Mouse (Mus musculus) right cerebral cortex, postnatal 25 days (tissue): ENCODE data around the gene Dvl2.
A peak's percentile ranks its signal among the peaks of the same experiment; 100 is the strongest.

ENCODE experiments used
- DNase-seq: peaks from one replicate; pipeline ENCODE4 v3.0.0; 2022

Gene Dvl2

DNA sequence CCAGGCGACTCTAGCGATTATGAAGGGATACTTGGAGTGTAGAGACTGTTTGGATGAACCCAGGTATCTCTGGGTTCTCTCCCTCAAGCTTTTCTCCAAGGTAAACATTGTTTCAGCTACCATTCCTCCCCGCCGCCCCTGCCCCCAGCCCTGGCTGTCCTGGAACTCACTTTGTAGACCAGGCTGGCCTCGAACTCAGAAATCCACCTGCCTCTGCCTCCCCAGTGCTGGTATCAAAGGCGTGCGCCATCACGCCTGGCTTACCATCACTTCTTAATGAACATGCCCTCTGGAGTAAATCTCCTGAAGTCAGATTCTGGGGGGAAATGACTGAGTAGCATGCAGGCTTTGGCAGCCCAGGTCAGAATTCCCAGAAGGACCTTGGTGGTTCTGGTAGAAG is 18.2 kb upstream of the Dvl2 start, which contains the start of gene Elp5:
Elp5 (minus strand) TSS at position 293 of the 400 bp plus-strand sequence.
- DNase-seq = no peak

DNA sequence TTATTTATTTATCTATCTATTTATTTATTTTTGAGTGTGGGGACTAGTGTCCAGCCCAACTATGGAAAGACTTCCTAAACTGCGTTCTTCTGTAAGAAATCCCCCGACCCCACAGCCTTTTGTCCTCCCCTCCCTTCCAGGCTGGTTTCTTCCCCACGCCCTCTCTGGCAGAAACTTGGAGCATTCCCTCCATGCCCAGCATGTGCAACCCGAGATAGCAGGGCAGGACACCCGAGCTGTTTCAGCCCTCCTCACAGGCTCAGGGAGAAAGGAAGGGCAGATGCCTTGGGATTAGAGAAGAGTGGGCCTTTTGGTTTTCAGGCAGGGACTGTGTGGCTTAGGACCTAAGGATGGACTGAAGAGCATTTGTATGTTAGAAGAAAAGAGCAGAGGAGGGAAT is 17.5 kb upstream of the Dvl2 start:
- DNase-seq = no peak

DNA sequence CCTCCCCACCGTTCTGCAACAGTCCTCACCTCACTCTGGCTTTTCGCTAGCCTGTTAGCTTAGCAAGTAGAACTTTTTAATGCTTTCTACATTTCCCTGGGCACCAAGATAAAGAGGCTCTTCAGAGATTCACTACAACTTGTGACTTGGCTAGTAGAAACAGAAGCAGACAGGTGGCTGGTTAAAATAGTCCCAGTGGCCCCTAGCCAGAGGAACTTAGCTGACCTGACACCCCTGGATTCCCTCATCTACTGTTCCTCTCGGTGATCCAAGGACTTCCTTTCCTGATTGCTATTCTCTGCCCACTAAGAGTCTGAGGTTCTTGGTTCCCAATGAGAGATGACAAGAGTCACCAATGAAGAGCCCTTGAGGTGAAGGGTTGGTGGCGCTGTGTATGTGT is 17.0 kb upstream of the Dvl2 start:
- DNase-seq = no peak

DNA sequence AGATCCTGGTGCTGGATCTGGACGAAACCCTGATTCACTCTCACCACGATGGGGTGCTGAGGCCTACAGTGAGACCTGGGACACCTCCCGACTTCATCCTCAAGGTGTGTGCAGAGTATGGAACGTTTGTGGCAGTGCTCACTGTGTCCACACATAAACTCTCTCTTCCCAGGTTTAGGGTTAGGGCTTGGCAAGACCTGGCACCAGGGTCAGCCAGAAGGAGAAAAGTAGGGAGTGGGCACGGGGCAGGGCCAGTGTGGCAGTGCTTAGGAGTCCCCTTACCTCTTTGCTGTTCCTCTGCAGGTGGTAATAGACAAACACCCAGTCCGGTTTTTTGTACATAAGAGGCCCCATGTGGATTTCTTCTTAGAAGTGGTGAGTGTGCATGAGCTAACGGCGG is 16.0 kb upstream of the Dvl2 start:
- no peak for DNase-seq

DNA sequence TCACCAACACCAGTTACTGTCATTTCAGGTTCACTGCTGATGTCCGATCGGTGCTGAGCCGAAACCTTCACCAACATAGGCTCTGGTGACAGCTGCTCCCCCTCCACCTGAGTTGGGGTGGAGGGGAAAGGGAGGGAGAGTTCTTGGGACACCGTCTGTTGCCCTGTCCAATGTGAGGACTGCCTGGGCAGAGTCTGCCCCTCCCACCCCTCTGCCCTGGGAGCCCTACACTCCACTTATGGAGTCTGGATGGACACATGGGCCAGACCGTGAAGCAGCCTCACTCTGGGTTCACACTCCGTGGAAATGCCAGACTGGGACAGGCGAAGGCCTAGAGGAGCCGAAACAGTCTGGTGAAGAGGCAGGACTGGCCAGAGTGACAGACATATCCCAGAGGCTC is 10.4 kb upstream of the Dvl2 start:
- DNase-seq = no peak

DNA sequence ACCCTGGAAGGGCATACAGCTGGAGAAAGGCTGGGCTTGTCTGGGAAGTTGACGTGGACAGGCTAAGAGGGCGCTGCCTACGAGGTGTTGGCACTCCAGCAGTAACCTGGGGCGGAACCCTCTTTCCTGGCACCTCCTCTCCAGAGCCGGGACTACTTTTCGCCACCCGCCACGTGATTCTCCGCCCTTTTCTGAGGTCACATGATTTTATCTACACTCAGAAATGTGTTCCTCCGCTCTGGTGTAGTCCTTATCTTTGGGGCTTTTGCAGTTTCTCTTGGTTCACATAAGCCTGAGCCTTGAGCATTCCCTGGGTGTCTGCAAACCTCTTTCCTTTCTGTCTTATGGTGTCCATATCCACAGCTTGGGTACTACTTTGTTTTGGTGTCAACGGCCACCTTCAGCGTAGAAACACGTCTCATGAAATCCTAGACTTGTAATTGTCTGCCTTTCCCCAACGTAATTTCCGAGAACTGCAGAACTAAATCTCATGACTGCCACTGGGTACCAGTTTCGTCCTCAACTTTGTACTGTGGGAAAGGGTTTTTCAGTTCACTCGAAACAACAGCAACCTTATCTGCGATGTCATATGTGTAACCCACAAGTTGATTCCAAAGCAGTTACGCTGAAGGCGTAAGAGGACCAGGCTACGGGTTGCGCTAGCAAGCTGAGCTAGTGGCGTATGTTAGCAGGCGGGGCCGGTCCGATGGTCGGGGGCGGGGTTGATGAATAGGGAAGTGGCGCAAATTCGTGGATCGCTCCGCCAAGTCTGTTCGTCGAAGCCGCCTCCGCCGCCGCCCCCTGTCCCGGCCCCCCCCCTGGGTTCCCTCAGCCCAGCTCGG is 9.3 kb upstream of the Dvl2 start, which contains the start of gene Gabarap:
Gabarap (plus strand) TSS at position 294 of the 842 bp plus-strand sequence.
- DNase-seq = peak; percentile 95

DNA sequence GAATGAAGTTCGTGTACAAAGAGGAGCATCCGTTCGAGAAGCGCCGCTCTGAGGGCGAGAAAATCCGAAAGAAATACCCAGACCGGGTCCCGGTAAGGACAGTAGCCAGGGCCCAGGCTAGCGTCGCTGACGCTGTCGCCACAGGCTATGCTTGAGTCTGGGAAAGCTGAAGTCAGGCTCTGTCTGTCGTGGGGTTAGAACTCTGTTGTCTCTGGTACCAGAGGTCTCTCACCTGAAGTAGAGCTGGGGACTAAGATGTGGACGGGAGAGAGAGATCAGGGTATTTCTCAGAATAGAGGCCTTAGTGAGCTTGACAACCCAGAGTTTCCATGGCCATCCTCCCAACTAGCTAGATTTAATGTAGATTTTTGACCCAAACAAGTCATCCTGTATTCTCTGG is 8.7 kb upstream of the Dvl2 start:
- no peak for DNase-seq

DNA sequence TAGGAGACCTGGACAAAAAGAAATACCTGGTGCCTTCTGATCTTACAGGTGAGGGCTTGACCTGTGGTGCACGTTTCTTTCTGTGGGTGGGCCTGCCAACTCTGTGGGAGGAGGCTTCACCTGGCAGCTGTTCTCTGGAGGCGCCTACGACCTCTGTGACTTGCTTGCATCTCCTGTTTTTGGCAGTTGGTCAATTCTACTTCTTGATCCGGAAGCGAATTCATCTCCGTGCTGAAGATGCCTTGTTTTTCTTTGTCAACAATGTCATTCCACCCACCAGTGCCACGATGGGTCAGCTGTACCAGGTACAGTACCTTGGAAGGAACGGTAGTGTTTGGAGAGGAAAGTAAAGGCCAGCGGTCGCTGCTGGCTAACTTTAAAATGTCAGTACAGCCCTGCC is 8.0 kb upstream of the Dvl2 start:
- no peak for DNase-seq

DNA sequence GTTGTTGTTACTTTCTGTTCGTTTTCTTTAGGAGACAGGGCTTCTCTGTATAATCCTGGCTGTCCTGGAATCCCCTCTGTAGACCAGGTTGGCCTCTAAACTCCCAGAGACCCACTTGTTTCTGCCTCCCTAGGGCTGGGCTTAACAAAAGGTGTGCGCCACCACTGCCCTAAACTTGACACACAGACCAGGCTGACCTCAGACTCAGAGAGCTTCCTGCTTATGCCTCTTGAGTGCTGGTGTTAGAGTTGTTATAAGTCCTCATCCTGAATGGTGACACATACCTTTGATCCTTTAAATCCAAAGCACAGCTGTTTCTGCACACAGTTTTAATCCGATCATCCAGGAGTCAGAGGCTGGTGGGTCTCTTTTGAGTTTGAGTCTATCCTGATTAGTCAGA is 7.5 kb upstream of the Dvl2 start:
- no peak for DNase-seq

DNA sequence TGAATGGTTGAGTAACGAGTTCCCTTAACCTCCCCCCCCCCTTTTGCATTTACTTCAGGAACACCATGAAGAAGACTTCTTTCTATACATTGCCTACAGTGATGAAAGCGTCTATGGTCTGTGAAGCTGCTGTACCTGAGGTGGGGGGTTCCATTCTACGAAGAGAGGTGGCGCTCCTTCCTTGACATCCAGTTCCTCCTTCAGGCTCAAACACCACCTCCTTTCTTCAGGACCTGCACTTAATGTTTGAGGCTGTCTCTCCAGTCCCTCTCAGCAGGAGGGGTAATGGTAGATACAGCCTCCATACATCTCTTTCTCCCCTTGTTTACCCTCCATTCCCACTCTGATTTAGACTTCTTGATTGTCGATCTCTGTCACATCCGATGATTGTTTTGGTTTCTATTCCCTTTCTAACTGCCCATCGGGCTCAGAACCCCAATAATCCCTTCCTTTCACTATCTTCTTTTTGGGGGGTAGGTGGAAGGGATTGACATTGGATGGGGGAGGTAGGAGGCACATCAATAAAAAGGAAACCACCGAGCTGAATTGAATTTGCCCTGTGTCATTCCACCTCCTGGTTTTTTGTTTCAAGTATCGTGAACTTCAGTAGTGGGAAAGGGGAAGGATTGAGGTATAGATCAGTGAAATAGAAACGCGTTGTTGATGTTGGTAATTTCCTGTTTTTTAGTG is 5.8 kb upstream of the Dvl2 start:
- DNase-seq = no peak

DNA sequence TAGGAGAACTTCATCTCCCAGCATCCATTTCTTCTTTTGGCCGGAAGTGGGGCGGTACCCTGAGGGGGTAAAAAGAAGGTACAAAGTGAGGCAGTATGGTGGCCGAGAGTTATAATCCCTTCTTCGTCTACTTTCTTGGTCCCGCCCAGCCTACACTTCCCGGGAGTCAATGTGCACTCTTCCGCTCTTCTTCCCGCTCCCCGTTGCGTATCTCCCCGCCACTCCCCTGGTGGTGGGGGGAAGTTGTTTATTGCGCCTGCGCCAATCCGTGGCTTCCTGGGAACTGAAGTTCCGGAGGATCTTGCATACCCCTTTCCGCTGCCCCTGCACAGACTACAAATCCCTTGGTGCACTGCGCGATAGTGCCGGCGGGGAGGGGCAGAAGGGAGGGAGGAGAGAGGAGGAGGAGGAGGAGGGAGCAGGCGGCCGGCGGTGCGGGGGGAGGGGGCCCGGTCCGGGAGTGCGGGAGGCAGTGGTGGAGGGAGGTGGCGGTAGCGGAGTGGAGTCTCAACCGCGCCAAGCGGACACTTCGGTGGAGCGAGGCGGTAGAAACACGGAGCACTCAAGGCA is 4.9 kb upstream of the Dvl2 start, which contains the start of gene Phf23:
Phf23 (plus strand) TSS at position 387 of the 570 bp plus-strand sequence.
- peak; percentile 97 for DNase-seq

DNA sequence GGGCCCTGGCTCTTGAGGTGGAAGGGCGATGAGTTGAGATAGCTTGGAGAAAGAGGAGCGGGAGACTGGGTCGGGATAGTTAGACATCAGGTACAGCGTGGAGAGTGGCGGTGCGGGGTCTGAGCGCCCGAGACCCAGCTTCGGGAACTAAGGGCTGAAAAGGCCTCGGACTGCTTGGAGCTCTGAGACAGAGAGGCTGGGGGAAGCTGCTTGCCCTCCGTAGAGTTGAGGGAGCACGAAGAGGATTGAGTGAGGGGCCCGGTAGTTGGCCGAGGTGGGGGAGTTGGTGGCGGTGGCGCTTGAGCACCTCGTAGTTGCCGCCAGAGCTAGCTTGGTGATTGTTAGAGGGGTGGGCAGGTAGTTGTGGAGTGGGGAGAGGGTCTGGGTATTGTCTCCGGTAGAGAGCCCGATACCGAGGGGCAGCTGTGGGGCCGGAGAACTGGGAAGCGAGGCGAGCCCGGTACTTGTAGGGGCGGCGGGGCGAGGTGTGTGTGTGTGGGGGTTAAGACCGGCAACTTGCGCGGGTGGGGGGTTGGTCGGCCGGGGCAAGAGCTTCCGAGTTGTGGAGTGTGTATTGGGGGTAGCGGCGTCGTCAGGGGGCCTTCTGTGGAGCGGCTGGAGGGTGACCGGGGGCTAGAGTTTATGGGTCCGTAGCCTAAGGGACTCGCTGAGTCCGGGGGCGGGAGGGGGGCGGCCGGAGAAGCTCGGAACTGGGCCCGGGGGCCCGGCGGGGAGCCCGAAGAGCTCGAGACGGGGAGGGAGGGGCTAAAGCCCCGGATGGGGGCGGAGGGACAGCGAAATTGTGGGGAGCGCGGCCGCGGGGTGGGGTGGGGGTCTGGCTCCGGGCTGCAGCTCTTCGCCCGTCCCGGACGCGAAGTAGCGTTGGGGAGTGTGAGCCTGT is 4.0 kb upstream of the Dvl2 start:
- DNase-seq = no peak

DNA sequence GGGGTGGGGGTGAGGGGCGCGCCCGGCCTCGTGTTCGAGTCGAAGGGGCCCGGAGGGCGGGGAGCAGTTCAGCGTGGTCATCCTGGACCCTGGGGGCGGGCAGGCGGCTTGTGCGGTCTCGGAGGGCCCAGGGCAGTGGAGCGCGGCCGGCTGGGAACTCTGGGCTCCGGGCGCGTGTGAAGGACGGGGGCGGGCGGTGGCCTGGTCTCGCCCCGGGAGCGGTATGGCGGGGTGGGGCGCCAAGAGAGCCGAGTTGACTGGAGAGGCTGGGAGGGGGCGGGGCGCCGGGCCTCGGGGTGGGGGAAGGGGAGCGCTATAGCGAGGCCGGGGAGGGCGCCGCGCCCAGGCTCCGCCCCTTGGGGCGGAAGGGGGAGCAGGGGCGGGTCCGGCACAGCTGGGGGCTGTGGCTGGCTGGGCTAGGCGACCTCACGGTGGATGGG is 3.3 kb upstream of the Dvl2 start:
- DNase-seq = peak; percentile 72

DNA sequence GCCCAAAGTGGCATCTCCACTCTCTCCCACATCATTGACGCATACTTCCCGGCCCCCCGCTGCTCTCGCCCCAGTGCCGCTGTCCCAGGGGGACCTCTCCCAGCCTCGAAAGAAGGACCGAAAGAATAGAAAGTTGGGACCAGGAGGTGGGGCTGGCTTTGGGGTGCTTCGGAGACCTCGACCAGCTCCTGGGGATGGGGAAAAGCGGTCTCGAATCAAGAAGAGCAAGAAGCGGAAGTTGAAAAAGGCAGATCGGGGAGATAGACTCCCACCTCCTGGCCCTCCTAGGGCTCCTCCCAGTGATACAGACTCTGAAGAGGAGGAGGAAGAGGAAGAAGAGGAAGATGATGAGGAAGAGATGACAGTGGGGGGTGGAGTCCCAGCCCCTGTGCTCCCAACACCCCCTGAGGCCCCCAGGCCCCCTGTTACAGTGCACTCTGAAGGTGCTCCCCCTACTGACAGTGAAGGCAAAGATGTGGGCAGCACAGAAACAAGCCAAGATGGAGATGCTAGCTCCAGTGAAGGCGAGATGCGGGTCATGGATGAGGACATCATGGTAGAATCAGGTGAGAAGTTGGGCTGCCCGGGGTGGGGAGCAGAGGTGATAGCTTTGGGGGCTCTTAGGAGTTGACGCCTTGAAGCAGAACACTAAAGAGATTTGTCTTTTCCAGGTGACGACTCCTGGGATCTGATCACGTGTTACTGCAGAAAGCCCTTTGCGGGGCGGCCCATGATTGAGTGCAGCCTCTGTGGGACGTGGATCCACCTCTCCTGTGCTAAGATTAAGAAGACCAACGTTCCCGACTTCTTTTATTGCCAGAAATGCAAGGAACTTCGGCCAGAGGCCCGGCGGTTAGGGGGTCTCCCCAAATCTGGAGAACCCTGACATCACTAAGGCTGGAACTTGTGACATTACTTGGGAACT is 1.6 kb upstream of the Dvl2 start:
- no peak for DNase-seq

DNA sequence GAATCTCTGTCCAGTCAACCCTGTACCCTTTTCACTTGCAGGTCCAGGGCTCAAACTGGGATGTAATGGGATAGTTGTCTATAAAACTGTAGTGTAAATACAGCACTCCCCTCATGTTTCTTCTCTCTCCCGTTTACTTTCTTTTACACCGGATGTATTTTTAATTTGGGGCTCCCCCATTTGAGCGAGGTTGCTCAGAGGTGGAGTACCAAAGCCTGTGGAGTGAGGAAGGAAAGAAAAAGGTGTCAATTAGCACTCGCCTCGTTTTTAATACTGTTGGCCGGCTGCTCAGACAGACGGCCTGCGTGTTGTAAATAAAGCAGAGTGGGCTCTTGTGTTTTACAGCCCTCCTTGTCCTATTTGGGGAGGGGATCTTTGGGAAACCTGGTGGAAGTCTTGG is 729 bp upstream of the Dvl2 start:
- DNase-seq = no peak

DNA sequence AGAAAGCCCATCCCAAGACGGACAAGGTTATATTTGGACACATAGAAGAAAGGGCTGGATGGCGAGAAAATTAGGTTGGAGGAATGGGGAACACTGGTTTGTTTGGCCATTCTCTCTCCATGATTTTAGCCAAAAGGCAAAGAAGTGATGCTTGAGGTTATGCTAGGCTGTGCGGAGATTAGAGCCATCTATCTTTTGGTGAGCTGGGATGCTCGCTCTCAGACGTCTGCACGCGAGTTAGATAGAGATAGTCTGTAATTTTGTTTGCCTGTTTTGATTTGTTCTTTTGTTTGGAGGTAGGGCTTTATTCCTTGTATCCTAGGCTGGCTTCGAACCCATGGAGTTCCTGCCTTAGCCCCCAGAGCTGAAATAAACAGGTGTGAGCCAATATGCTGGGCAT is 764 bp downstream of the Dvl2 start:
- no peak for DNase-seq

DNA sequence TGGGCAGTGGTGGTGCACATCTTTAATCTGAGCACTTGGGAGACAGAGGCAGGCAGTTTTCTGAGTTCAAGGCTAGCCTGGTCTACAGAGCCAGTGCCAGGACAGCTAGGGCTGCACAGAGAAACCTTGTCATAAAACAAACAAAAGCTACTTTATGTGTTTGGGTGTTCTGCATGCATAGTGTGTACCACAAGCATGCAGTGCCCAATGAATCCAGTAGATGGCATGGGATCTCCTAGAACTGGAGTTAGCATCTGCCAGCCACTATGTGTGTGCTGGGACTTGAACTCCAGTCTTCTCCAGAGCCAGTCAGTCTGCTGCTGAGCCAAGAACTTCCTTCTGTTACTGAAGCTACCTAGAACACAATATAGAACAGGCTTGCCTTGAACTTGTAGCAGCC is 1.5 kb downstream of the Dvl2 start:
- no peak for DNase-seq

DNA sequence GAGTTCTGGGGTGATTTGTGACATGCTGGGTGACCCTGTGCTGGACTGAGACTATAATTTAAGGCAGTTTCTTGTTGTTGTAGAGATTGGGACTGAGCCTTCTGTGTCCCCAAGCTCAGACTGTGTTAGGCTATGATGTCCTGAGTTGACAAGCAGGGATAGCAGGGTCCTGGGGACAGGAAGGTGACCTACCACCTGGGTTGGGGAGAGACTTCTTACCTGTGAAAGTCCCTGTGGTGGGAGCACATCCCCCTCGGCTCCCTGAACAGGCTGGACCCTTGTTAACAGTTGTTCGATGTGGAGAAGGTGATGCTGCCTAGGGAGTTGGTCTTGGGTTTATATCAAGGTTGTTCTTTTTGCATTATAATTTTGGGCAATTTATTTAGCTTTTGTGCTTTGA is 2.1 kb downstream of the Dvl2 start:
- DNase-seq = no peak

DNA sequence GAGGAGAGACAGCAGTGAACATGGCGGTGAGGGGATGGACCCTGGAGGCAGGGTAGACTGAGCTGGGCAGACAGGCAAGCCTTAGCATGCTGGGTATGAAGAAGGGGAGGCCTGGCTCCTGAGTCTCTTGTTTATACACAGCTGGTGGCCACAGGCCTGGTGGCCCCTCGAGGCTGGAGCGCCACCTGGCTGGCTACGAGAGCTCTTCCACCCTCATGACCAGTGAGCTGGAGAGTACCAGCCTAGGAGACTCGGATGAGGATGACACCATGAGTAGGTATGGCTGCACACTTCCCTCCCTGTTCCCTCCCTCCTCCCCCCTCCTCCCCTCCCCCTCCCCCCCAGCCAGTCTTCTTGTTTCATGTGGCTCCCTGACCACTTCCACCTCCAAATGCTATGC is 5.1 kb downstream of the Dvl2 start:
- no peak for DNase-seq

DNA sequence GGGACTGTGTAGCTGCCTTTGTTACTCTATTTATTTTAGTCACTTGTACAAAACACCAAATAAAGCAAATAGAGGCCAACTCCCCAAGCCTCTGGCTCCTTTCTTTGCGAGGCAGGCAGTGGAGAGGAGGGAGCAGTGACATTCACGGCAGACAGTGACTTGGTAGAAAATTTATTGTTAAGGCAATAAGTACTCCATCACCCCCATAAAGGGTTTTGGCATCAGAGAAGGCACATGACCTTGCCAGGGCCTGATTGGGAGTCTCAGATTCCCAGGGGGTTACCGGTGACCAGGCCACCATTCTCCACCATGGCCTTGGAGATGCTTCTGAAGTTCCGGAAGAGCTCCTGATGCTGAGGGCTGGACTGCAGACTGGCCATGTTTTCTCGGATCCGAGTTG is 9.6 kb downstream of the Dvl2 start:
- no peak for DNase-seq

DNA sequence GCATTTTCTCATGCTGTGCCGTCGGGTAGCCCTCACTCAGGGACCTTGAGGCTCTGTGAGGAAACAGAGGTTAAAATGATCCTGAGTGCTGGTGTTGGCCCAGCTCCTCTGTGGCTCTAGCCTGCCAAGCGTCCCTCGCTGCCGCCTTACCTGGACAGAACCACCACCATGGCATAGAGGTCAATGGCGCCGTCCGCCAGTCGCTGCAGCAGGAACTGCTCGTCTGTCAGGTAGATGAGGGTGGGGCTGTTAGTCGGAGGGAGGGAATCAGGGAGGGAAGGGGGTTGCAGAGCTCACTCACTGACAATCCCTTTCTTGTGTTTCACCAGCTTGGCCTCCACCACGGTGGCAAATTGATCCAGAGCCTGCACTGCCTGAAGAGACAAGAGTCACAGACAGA is 10.2 kb downstream of the Dvl2 start:
- DNase-seq = no peak

DNA sequence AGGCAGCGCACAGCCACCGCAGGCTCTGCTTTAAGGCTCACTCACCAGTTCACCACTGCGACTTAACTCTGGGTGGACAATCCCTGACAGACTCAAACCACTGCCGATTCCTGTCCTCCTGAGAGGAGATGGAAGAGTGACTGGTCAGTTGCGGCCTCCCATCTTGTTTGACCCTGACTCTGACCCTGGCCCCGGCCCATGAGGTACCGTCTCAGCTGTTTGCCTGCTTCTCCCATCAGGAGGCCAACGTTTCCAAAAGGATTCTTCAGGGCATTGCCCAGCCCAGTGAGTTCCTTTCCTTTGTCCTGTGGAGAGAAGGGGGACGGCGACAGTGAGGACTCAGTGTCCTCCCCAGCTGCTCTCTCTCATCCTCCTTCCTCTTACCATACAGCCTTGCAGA is 10.6 kb downstream of the Dvl2 start:
- no peak for DNase-seq
